Mouse (Mus musculus) liver, embryonic 13.5 days (tissue): ENCODE results near the gene Parp11. TPM values are rescaled to one million over a fixed set of nuclear protein-coding genes. Genes with fewer than 3 reads are reported as not detected.

Source experiments
- ATAC-seq: fragments of 200-750 bp; cut with Nextera tagmentation; 2 replicates; pipeline ENCODE4 v1.8.0; 2017; ENCODE audit warnings: low read depth, mild to moderate bottlenecking, moderate number of reproducible peaks, moderate library complexity
- DNase-seq: peaks from one replicate; pipeline ENCODE4 v3.0.0; 2022
- H3K27ac ChIP-seq: fragments of 300-500 bp; sonication (generic); 2 replicates; pipeline ENCODE4 v1.5.1; 2015; ENCODE audit warnings: moderate library complexity, mild to moderate bottlenecking, inconsistent platforms
- H3K27me3 ChIP-seq: fragments of 300-500 bp; sonication (generic); 2 replicates; pipeline ENCODE4 v1.6.1; 2015; ENCODE audit warnings: mild to moderate bottlenecking, inconsistent platforms
- H3K36me3 ChIP-seq: fragments of 300-500 bp; sonication (generic); 2 replicates; pipeline ENCODE4 v1.6.1; 2015; ENCODE audit warnings: mild to moderate bottlenecking, inconsistent platforms
- H3K4me1 ChIP-seq: fragments of 300-500 bp; sonication (generic); replicated peaks from 2 replicates; pipeline ENCODE4 v1.6.1; 2015; ENCODE audit warnings: inconsistent platforms
- H3K4me2 ChIP-seq: fragments of 300-500 bp; sonication (generic); 2 replicates; pipeline ENCODE4 v1.6.1; 2015; ENCODE audit warnings: inconsistent platforms, mild to moderate bottlenecking, moderate library complexity
- H3K4me3 ChIP-seq: fragments of 300-500 bp; sonication (generic); replicated peaks from 2 replicates; pipeline ENCODE4 v1.5.1; 2015; ENCODE audit warnings: mild to moderate bottlenecking, inconsistent platforms
- H3K9ac ChIP-seq: fragments of 300-500 bp; sonication (generic); 2 replicates; pipeline ENCODE4 v1.6.1; 2015; ENCODE audit warnings: mild to moderate bottlenecking, inconsistent platforms
- H3K9me3 ChIP-seq: fragments of 300-500 bp; sonication (generic); replicated peaks from 2 replicates; pipeline ENCODE4 v1.6.1; 2016; ENCODE audit warnings: inconsistent platforms
- WGBS: fragments of 180-500 bp; shearing (Covaris S2); methylation state at CpG from one replicate; pipeline ENCODE4 v1.1.7; 2015; ENCODE audit not compliant: insufficient replicate concordance; 5-methylcytosine and 5-hydroxymethylcytosine counted together
- polyA plus RNA-seq: library from polyadenylated mRNA; unstranded; fragments of >200 nt; fragmentation: Nextera tagmentation; extraction: Ambion mirVana; gene quantifications from 2 replicates; pipeline ENCODE4 v1.2.1, GENCODE M21; 2015

Gene Parp11
- polyA plus RNA-seq, 1 experiment from 2014 or later: 6.2 TPM

- Histone ChIP-seq H3K4me3 (no peak overlapping the region), H3K9me3 (no peaks in the 10 kb centered on the region), H3K4me2 (no peak overlapping the region), H3K9ac (no peak overlapping the region), H3K4me1 (peaks cover 8% of the 10 kb centered on the region), H3K27me3 (no peaks in the 10 kb centered on the region), H3K36me3 (no peaks in the 10 kb centered on the region), H3K27ac (no peak overlapping the region)
- ATAC-seq (no peak), DNase-seq (no peak)
- WGBS: 60% methylated on average over 5 of the region's 5 CpGs
Measured at GRCm38 (mm10) chr6:127533766-127534165, 87.1 kb downstream of the Parp11 start.

GRCm38 (mm10) chr6:127537035-127537434 is 90.4 kb downstream of the Parp11 start:
- no peak for DNase-seq
- no peaks in the 10 kb centered on the region for H3K36me3 ChIP-seq
- no peaks in the 10 kb centered on the region for H3K9me3 ChIP-seq
- no peak overlapping the region for H3K4me3 ChIP-seq
- no peak overlapping the region for H3K27ac ChIP-seq
- H3K4me2 ChIP-seq: no peak overlapping the region
- 0 out of 2 replicates have a peak, but pooled peaks cover 5% of the 10 kb centered on the region for H3K27me3 ChIP-seq
- WGBS: 70% methylated on average over 7 of the region's 7 CpGs
- no peak for ATAC-seq
- H3K9ac ChIP-seq: no peak overlapping the region
- no peaks in the 10 kb centered on the region for H3K4me1 ChIP-seq

- Histone ChIP-seq H3K9me3 (no peaks in the 10 kb centered on the region), H3K4me3 (no peak overlapping the region), H3K36me3 (no peaks in the 10 kb centered on the region), H3K4me1 (no peaks in the 10 kb centered on the region), H3K27me3 (peaks cover 5% of the 10 kb centered on the region; the same call in 1 of the 2 replicates), H3K9ac (no peak overlapping the region), H3K4me2 (no peak overlapping the region), H3K27ac (no peak overlapping the region)
- 49% methylated on average over 2 of the region's 2 CpGs for WGBS
- DNase-seq (no peak), ATAC-seq (no peak)
Measured at GRCm38 (mm10) chr6:127538118-127538517, 91.5 kb downstream of the Parp11 start.

DNA sequence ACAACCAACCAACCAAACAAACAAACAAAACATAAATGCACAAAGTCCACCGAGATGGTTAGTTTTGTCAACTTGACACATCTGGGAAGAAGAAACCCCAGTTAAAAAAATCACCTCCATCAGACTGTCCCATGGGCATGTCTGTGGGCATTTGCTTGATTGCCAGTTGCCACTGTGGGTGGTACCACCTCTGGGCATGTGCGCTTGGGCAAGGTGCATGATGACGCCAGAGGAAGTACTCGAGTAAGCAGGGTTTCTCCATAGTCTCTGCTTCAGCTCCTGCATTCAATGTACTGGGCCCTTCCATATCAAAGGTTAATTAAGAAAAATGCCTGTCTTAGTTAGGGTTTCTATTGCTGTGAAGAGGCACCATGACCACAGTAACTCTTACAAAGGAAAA is 92.6 kb downstream of the Parp11 start:
- H3K9ac ChIP-seq: no peak overlapping the region
- no peak for DNase-seq
- no peaks in the 10 kb centered on the region for H3K4me1 ChIP-seq
- 57% methylated on average over 4 of the region's 4 CpGs for WGBS
- H3K27ac ChIP-seq: no peak overlapping the region
- H3K9me3 ChIP-seq: no peaks in the 10 kb centered on the region
- ATAC-seq: no peak
- H3K36me3 ChIP-seq: no peaks in the 10 kb centered on the region
- H3K4me2 ChIP-seq: no peak overlapping the region
- no peak overlapping the region for H3K4me3 ChIP-seq
- peaks cover 5% of the 10 kb centered on the region; the same call in 1 of the 2 replicates for H3K27me3 ChIP-seq

DNA sequence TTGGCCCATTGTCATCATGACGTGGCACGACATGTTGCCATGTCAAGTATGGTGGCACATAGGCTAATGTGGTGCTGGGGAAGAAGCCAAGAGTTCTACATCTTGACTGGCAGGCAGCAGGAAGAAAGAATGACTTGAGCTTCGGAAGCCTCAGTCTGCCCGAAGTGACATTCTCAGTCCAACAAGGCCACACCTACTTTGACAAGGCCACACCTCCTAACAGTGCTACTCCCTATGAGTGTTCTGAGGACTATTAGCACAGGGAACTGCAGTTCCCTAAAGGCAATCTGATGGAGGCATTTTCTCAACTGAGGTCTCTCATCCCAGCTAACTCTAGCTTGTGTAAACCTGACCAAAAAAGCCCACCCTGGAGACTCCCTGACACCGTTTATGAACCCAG is 93.0 kb downstream of the Parp11 start:
- peaks cover 5% of the 10 kb centered on the region; the same call in 1 of the 2 replicates for H3K27me3 ChIP-seq
- DNase-seq (no peak), ATAC-seq (no peak)
- no peak overlapping the region for H3K4me2 ChIP-seq
- H3K27ac ChIP-seq: no peak overlapping the region
- H3K4me3 ChIP-seq: no peak overlapping the region
- no peaks in the 10 kb centered on the region for H3K36me3 ChIP-seq
- no peak overlapping the region for H3K9ac ChIP-seq
- 45% methylated on average over 5 of the region's 5 CpGs for WGBS
- H3K4me1 ChIP-seq: no peaks in the 10 kb centered on the region
- H3K9me3 ChIP-seq: no peaks in the 10 kb centered on the region

DNA sequence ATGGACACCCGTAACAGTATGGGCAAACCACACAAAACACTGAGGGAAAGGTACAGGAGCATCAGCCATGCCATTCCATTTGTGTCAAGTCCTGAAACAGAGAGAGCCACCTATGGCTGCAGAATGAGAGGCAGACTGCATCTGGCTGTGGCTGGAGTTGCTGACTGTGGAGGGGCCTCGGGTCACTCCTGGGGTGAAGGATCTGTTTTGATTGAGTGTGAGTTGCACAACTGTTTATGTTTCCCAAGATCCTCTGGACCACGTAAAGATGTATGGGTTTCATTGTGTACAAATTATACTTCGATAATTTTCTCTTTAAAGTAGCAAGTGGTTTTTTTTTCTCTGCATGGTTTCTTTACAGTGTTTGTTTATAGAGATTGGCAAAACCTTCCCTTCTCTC is 93.9 kb downstream of the Parp11 start:
- Histone ChIP-seq H3K4me1 (no peaks in the 10 kb centered on the region), H3K27me3 (peaks cover 5% of the 10 kb centered on the region; the same call in 1 of the 2 replicates), H3K4me3 (no peak overlapping the region), H3K36me3 (no peaks in the 10 kb centered on the region), H3K9me3 (no peaks in the 10 kb centered on the region), H3K9ac (no peak overlapping the region), H3K27ac (no peak overlapping the region), H3K4me2 (no peak overlapping the region)
- WGBS: 51% methylated on average over 4 of the region's 4 CpGs
- ATAC-seq: no peak
- no peak for DNase-seq

- peaks cover 5% of the 10 kb centered on the region; the same call in 1 of the 2 replicates for H3K27me3 ChIP-seq
Measured at GRCm38 (mm10) chr6:127541617-127542374, 95.2 kb downstream of the Parp11 start.

More at GRCm38 (mm10) chr6:127541617-127542374, 95.2 kb downstream of the Parp11 start:
- Histone ChIP-seq H3K9ac (no peak overlapping the region), H3K4me1 (no peaks in the 10 kb centered on the region), H3K4me2 (no peak overlapping the region), H3K4me3 (no peak overlapping the region), H3K27ac (no peak overlapping the region), H3K36me3 (no peaks in the 10 kb centered on the region), H3K9me3 (no peaks in the 10 kb centered on the region)
- ATAC-seq (no peak), DNase-seq (no peak)
- 30% methylated on average over 18 of the region's 18 CpGs for WGBS

Other genes with a start within 250 kb of the Parp11 start
- 0.79 and 0.88 TPM in 2 replicates for gene Cracr2a, start 114.5 kb downstream of the Parp11 start, polyA plus RNA-seq